Mouse (Mus musculus) CD4-positive, CD25-positive, alpha-beta regulatory T cell, adult 9 weeks (primary cell): ENCODE measurements around the gene Wtip. TPM values are rescaled to one million over a fixed set of nuclear protein-coding genes. Genes with fewer than 3 reads are reported as not detected.

Experiments used
- polyA plus RNA-seq: library from polyadenylated mRNA; unstranded; fragments of 100-300 nt; shearing (Covaris generic); gene quantifications from one replicate; pipeline ENCODE4 v1.2.1, GENCODE M21; 2017

Gene Wtip
- not detected for polyA plus RNA-seq

GRCm38 (mm10) chr7:34133117-34133762, at the start of gene Wtip:
Wtip (minus strand) TSS chr7:34133268.

GRCm38 (mm10) chr7:34169454-34169853, 36.4 kb upstream of the Wtip start, which contains the start of gene Uba2:
Uba2 (minus strand) TSS chr7:34169599.

GRCm38 (mm10) chr7:34094911-34095481, 38.1 kb downstream of the Wtip start, which contains the start of gene Scgb1b30:
Scgb1b30 (plus strand) TSS chr7:34095431.

Other genes with a start within 250 kb of the Wtip start
- gene Scgb2b26, start 188.2 kb downstream of the Wtip start, polyA plus RNA-seq = not detected
- not detected for gene Scgb2b27, start 119.3 kb downstream of the Wtip start, polyA plus RNA-seq
- gene Scgb1b27, start 111.8 kb downstream of the Wtip start, polyA plus RNA-seq = not detected
- not detected for gene Scgb1b30, start 37.8 kb downstream of the Wtip start, polyA plus RNA-seq
- 135 TPM for gene Uba2, start 36.3 kb upstream of the Wtip start, polyA plus RNA-seq
- gene Pdcd2l, start 63.4 kb upstream of the Wtip start, polyA plus RNA-seq = 43.5 TPM
- 358 TPM for gene Gpi1, start 97.1 kb upstream of the Wtip start, polyA plus RNA-seq
- 0.74 TPM for gene Gm6096, start 117.8 kb upstream of the Wtip start, polyA plus RNA-seq
- gene 4931406P16Rik, start 180.3 kb upstream of the Wtip start, polyA plus RNA-seq = 35.0 TPM